Mouse (Mus musculus) limb, embryonic 14.5 days (tissue): ENCODE results near the gene Mtcl1. TPM values are rescaled to one million over a fixed set of nuclear protein-coding genes. Genes with fewer than 3 reads are reported as not detected.
A peak's percentile ranks its signal among the peaks of the same experiment; 100 is the strongest.

Experiments used
- ATAC-seq: fragments of 200-750 bp; cut with Nextera tagmentation; 2 replicates; pipeline ENCODE4 v1.8.0; 2017; ENCODE audit warnings: low read depth, moderate number of reproducible peaks, moderate TSS enrichment; ENCODE audit not compliant: low FRiP score
- DNase-seq: peaks from one replicate; pipeline ENCODE4 v3.0.0-alpha.2; 2015; ENCODE audit warnings: low spot score
- H3K27ac ChIP-seq: fragments of 300-500 bp; sonication (generic); replicated peaks from 2 replicates; pipeline ENCODE4 v1.5.1; 2014; ENCODE audit warnings: low read depth, mild to moderate bottlenecking, low read length, moderate library complexity, mixed read lengths
- H3K27me3 ChIP-seq: fragments of 300-500 bp; sonication (generic); 2 replicates; pipeline ENCODE4 v1.6.1; 2014; ENCODE audit warnings: low read length, mixed read lengths; ENCODE audit not compliant: control insufficient read depth, insufficient read depth
- H3K36me3 ChIP-seq: fragments of 300-500 bp; sonication (generic); 2 replicates; pipeline ENCODE4 v1.6.1; 2014; ENCODE audit warnings: mild to moderate bottlenecking, low read length, moderate library complexity, mixed read lengths; ENCODE audit not compliant: control insufficient read depth, insufficient read depth
- H3K4me1 ChIP-seq: fragments of 300-500 bp; sonication (generic); 2 replicates; pipeline ENCODE4 v1.6.1; 2014; ENCODE audit warnings: antibody characterized with exemption, low read length, mixed read lengths; ENCODE audit not compliant: control insufficient read depth, insufficient read depth
- H3K4me2 ChIP-seq: fragments of 300-500 bp; sonication (generic); replicated peaks from 2 replicates; pipeline ENCODE4 v1.6.1; 2014; ENCODE audit warnings: low read depth, mild to moderate bottlenecking, low read length, moderate library complexity; ENCODE audit not compliant: severe bottlenecking
- H3K4me3 ChIP-seq: fragments of 300-500 bp; sonication (generic); replicated peaks from 2 replicates; pipeline ENCODE4 v1.5.1; 2014; ENCODE audit warnings: low read length
- H3K9ac ChIP-seq: fragments of 300-500 bp; sonication (generic); 2 replicates; pipeline ENCODE4 v1.6.1; 2014; ENCODE audit warnings: mild to moderate bottlenecking, low read depth, low read length, moderate library complexity; ENCODE audit not compliant: severe bottlenecking
- H3K9me3 ChIP-seq: fragments of 300-500 bp; sonication (generic); 2 replicates; pipeline ENCODE4 v1.6.1; 2016; ENCODE audit warnings: low read length; ENCODE audit not compliant: control insufficient read depth
- POLR2A ChIP-seq: fragments of 200-500 bp; IDR thresholded peaks from 2 replicates; pipeline ENCODE4 v1.8.0; 2012; ENCODE audit warnings: inconsistent platforms, mild to moderate bottlenecking, moderate library complexity, borderline replicate concordance; ENCODE audit not compliant: insufficient read depth, insufficient read length; ENCODE audit errors: extremely low read depth
- WGBS: fragments of 180-500 bp; shearing (Covaris S2); extraction: QIAGEN DNeasy Blood & Tissue Kit; methylation state at CpG from one replicate; pipeline ENCODE4 v1.1.7; 2014; 5-methylcytosine and 5-hydroxymethylcytosine counted together
- polyA plus RNA-seq, 2 experiments: library from polyadenylated mRNA; depleted of rRNA in 1 of 2; stranded (reverse) in 1 of 2; unstranded in 1 of 2; fragments of >200 nt; fragmentation: Nextera tagmentation in 1 of 2; extraction: Ambion mirVana in 1 of 2; gene quantifications; 2 replicates each; pipeline versions ENCODE4 v1.2.1 to v1.2.3; 2012 to 2014

The Mtcl1 gene
- polyA plus RNA-seq, 2 experiments, result 5.3 to 6.7 TPM

DNA sequence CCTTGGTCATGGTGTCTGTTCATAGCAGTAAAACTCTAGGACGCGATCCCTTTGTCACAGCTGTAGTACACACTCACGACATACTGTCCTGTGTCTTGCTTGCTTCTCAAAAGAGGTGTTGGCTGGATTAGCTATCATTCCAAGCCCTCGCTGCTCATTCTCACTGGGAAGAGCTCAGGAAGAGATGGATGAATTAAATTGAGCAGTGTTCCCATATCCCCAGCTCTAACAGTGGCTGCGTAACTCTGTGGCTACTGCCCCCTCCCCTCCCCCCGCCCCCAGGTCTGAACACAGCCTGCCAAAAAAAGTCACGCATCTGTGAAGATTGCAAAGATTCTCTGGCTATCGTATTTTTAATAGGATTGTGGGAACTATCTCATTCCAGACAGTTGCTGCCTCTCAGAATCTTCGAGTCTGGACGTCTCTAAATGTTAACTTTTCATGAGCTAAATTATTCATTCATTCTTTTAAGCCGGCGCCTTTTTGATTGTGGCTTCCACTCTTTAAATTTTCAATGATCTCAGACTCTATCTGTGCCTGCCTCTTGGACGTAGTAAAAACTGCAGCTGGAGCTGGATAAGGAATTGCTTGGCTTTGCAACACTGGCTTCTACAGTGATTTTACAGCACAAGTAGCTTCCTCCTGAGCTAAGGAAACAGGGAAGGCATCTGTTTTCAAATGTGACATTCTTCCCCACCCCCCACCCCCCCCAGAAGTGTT, 134.8 kb downstream of the Mtcl1 start:
- no peak for DNase-seq

GRCm38 (mm10) chr17:66301906-66302305, 147.6 kb downstream of the Mtcl1 start:
- no peak for ATAC-seq
- Histone ChIP-seq H3K4me1 (no peaks in the 10 kb centered on the region), H3K27ac (no peak overlapping the region), H3K4me2 (no peak overlapping the region), H3K9ac (no peak overlapping the region), H3K4me3 (no peak overlapping the region), H3K36me3 (no peaks in the 10 kb centered on the region), H3K9me3 (no peaks in the 10 kb centered on the region), H3K27me3 (no peaks in the 10 kb centered on the region)
- 86% methylated on average over 7 of the region's 7 CpGs for WGBS
- TF ChIP-seq POLR2A, result no peak
- DNase-seq, result no peak

More for the DNA sequence above, 134.8 kb downstream of the Mtcl1 start:
- 31% methylated on average over 13 of the region's 13 CpGs for WGBS
- Histone ChIP-seq H3K27me3 (no peaks in the 10 kb centered on the region), H3K27ac (no peak overlapping the region), H3K4me2 (peak overlapping the region; percentile 40), H3K36me3 (no peaks in the 10 kb centered on the region), H3K9ac (no peak overlapping the region), H3K9me3 (no peaks in the 10 kb centered on the region), H3K4me3 (no peak overlapping the region), H3K4me1 (peaks cover 17% of the 10 kb centered on the region)
- ATAC-seq, result peak; percentile 77
- TF ChIP-seq POLR2A, result no peak

- H3K27me3 ChIP-seq, result no peaks in the 10 kb centered on the region
- no peaks in the 10 kb centered on the region for H3K36me3 ChIP-seq
- WGBS, result 44% methylated on average over 4 of the region's 4 CpGs
- DNase-seq (no peak), ATAC-seq (no peak)
- H3K9ac ChIP-seq, result no peak overlapping the region
- H3K9me3 ChIP-seq, result no peaks in the 10 kb centered on the region
- H3K4me3 ChIP-seq, result no peak overlapping the region
- TF ChIP-seq POLR2A, result no peak
- no peaks in the 10 kb centered on the region for H3K4me1 ChIP-seq
- no peak overlapping the region for H3K27ac ChIP-seq
- H3K4me2 ChIP-seq, result no peak overlapping the region
These were observed 148.3 kb downstream of the Mtcl1 start for GRCm38 (mm10) chr17:66301267-66301666.

- H3K4me3 ChIP-seq, result no peak overlapping the region
- TF ChIP-seq POLR2A, result no peak
- H3K27me3 ChIP-seq, result no peaks in the 10 kb centered on the region
- 90% methylated on average over 3 of the region's 3 CpGs for WGBS
- no peaks in the 10 kb centered on the region for H3K4me1 ChIP-seq
- no peak overlapping the region for H3K9ac ChIP-seq
- DNase-seq (no peak), ATAC-seq (no peak)
- H3K27ac ChIP-seq, result no peak overlapping the region
- no peak overlapping the region for H3K4me2 ChIP-seq
- H3K9me3 ChIP-seq, result no peaks in the 10 kb centered on the region
- H3K36me3 ChIP-seq, result no peaks in the 10 kb centered on the region
These were observed 151.8 kb downstream of the Mtcl1 start for GRCm38 (mm10) chr17:66297721-66298120.

GRCm38 (mm10) chr17:66293581-66293980, 156.0 kb downstream of the Mtcl1 start:
- H3K9me3 ChIP-seq, result no peaks in the 10 kb centered on the region
- WGBS, result 97% methylated on average over 4 of the region's 4 CpGs
- TF ChIP-seq POLR2A, result no peak
- no peak overlapping the region for H3K9ac ChIP-seq
- no peaks in the 10 kb centered on the region for H3K36me3 ChIP-seq
- H3K4me2 ChIP-seq, result no peak overlapping the region
- no peak overlapping the region for H3K4me3 ChIP-seq
- no peaks in the 10 kb centered on the region for H3K4me1 ChIP-seq
- no peak for DNase-seq
- H3K27ac ChIP-seq, result no peak overlapping the region
- H3K27me3 ChIP-seq, result no peaks in the 10 kb centered on the region
- ATAC-seq, result no peak
